Mouse (Mus musculus) lung, embryonic 14.5 days (tissue): ENCODE measurements around the gene Fyb2. TPM values are rescaled to one million over a fixed set of nuclear protein-coding genes. Genes with fewer than 3 reads are reported as not detected.
"Not testable (repeated sequence)": the region's sequence is repeated elsewhere in the genome, so short reads cannot be mapped to it uniquely, and the experiment has no call there.

Experiments used
- ATAC-seq: fragments of 200-750 bp; cut with Nextera tagmentation; 2 replicates; pipeline ENCODE4 v1.8.0; 2017; ENCODE audit warnings: mild to moderate bottlenecking, moderate TSS enrichment, moderate library complexity; ENCODE audit not compliant: insufficient read depth
- DNase-seq: peaks from one replicate; pipeline ENCODE4 v3.0.0-alpha.2; 2015
- H3K27ac ChIP-seq: fragments of 300-500 bp; sonication (generic); 2 replicates; pipeline ENCODE4 v1.5.1; 2014; ENCODE audit warnings: low read depth, mild to moderate bottlenecking, moderate library complexity
- H3K27me3 ChIP-seq: fragments of 300-500 bp; sonication (generic); 2 replicates; pipeline ENCODE4 v1.6.1; 2014; ENCODE audit warnings: low read length, control low read depth; ENCODE audit not compliant: insufficient read depth
- H3K36me3 ChIP-seq: fragments of 300-500 bp; sonication (generic); 2 replicates; pipeline ENCODE4 v1.6.1; 2014; ENCODE audit warnings: control low read depth; ENCODE audit not compliant: insufficient read depth
- H3K4me1 ChIP-seq: fragments of 300-500 bp; sonication (generic); 2 replicates; pipeline ENCODE4 v1.6.1; 2014; ENCODE audit warnings: antibody characterized with exemption, control low read depth; ENCODE audit not compliant: insufficient read depth
- H3K4me2 ChIP-seq: fragments of 300-500 bp; sonication (generic); 2 replicates; pipeline ENCODE4 v1.6.1; 2014; ENCODE audit warnings: mild to moderate bottlenecking
- H3K4me3 ChIP-seq: fragments of 300-500 bp; sonication (generic); 2 replicates; pipeline ENCODE4 v1.5.1; 2014; ENCODE audit warnings: low read depth, low read length
- H3K9ac ChIP-seq: fragments of 300-500 bp; sonication (generic); 2 replicates; pipeline ENCODE4 v1.6.1; 2014
- H3K9me3 ChIP-seq: fragments of 300-500 bp; sonication (generic); 2 replicates; pipeline ENCODE4 v1.6.1; 2016; ENCODE audit warnings: low read depth, low read length, control low read depth
- CTCF ChIP-seq: IDR thresholded peaks from 2 replicates; pipeline ENCODE4 v1.5.1; 2016; ENCODE audit warnings: antibody characterized with exemption, low read depth
- WGBS: fragments of 180-500 bp; shearing (Covaris S2); extraction: QIAGEN DNeasy Blood & Tissue Kit; methylation state at CpG from one replicate; pipeline ENCODE4 v1.1.7; 2014; 5-methylcytosine and 5-hydroxymethylcytosine counted together
- polyA plus RNA-seq: library from polyadenylated mRNA; unstranded; fragments of >200 nt; fragmentation: Nextera tagmentation; extraction: Ambion mirVana; gene quantifications from 2 replicates; pipeline ENCODE4 v1.2.1, GENCODE M21; 2014

The Fyb2 gene
- polyA plus RNA-seq, 1 experiment from 2014 or later, result not detected

DNA sequence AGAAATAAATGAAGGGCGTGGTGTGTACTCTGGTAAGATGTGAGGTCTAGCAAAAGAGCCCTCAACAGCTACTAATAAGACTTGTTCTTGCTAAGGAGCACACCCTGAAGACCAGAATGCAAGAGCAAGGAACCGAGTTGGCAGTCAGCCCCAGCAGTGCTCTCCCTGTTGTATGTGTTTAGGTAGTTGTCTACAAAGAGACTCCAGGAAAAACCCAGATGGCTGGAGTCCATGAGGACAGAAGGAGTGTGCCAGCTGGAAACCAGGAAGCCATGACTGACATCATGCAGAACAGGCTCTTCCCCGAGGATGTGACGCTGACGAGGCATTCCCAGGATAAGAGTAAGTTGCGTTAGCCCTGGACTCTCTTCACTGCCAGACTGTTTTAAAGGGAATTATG, 76.8 kb downstream of the Fyb2 start:
- 80% methylated on average over 6 of the region's 6 CpGs for WGBS

GRCm38 (mm10) chr4:104990686-104991085, 77.4 kb downstream of the Fyb2 start:
- no peaks in the 10 kb centered on the region for H3K36me3 ChIP-seq
- H3K4me2 ChIP-seq, result no peak overlapping the region
- H3K9me3 ChIP-seq, result no peaks in the 10 kb centered on the region
- no peaks in the 10 kb centered on the region for H3K27me3 ChIP-seq
- no peak for TF ChIP-seq CTCF
- WGBS, result 75% methylated on average over 3 of the region's 3 CpGs
- no peaks in the 10 kb centered on the region for H3K4me1 ChIP-seq
- no peak overlapping the region for H3K9ac ChIP-seq
- no peak overlapping the region for H3K27ac ChIP-seq
- DNase-seq, result no peak
- no peak for ATAC-seq
- no peak overlapping the region for H3K4me3 ChIP-seq

More for the DNA sequence above, 76.8 kb downstream of the Fyb2 start:
- no peak overlapping the region for H3K27ac ChIP-seq
- no peaks in the 10 kb centered on the region for H3K27me3 ChIP-seq
- H3K36me3 ChIP-seq, result no peaks in the 10 kb centered on the region
- no peak overlapping the region for H3K9ac ChIP-seq
- ATAC-seq (no peak), DNase-seq (no peak)
- TF ChIP-seq CTCF, result no peak
- no peaks in the 10 kb centered on the region for H3K4me1 ChIP-seq
- no peak overlapping the region for H3K4me2 ChIP-seq
- no peak overlapping the region for H3K4me3 ChIP-seq
- H3K9me3 ChIP-seq, result no peaks in the 10 kb centered on the region

- Histone ChIP-seq H3K27me3 (no peaks in the 10 kb centered on the region), H3K36me3 (no peaks in the 10 kb centered on the region), H3K4me1 (no peaks in the 10 kb centered on the region), H3K4me3 (no peak overlapping the region), H3K9ac (no peak overlapping the region), H3K9me3 (no peaks in the 10 kb centered on the region), H3K27ac (no peak overlapping the region), H3K4me2 (no peak overlapping the region)
- no peak for DNase-seq
- 73% methylated on average over 3 of the region's 3 CpGs for WGBS
- ATAC-seq, result no peak
- no peak for TF ChIP-seq CTCF
These were observed 79.0 kb downstream of the Fyb2 start for GRCm38 (mm10) chr4:104992271-104992670.

GRCm38 (mm10) chr4:104993140-104993874, 80.1 kb downstream of the Fyb2 start:
- no peaks in the 10 kb centered on the region for H3K9me3 ChIP-seq
- H3K4me1 ChIP-seq, result no peaks in the 10 kb centered on the region
- TF ChIP-seq CTCF, result no peak
- H3K36me3 ChIP-seq, result no peaks in the 10 kb centered on the region
- H3K27ac ChIP-seq, result no peak overlapping the region
- H3K4me3 ChIP-seq, result no peak overlapping the region
- no peaks in the 10 kb centered on the region for H3K27me3 ChIP-seq
- 79% methylated on average over 10 of the region's 10 CpGs for WGBS
- DNase-seq (no peak), ATAC-seq (no peak)
- no peak overlapping the region for H3K4me2 ChIP-seq
- H3K9ac ChIP-seq, result no peak overlapping the region

- 70% methylated on average over 5 of the region's 5 CpGs for WGBS
- Histone ChIP-seq H3K27ac (no peak overlapping the region), H3K4me2 (no peak overlapping the region), H3K4me3 (no peak overlapping the region), H3K4me1 (no peaks in the 10 kb centered on the region), H3K27me3 (no peaks in the 10 kb centered on the region), H3K9ac (no peak overlapping the region), H3K36me3 (no peaks in the 10 kb centered on the region), H3K9me3 (no peaks in the 10 kb centered on the region)
- DNase-seq (no peak), ATAC-seq (no peak)
- no peak for TF ChIP-seq CTCF
These were observed 86.4 kb downstream of the Fyb2 start for GRCm38 (mm10) chr4:104999702-105000101.

- Histone ChIP-seq H3K9ac (no peak overlapping the region), H3K4me2 (no peak overlapping the region), H3K4me1 (no peaks in the 10 kb centered on the region), H3K4me3 (no peak overlapping the region), H3K9me3 (no peaks in the 10 kb centered on the region), H3K27ac (no peak overlapping the region), H3K36me3 (no peaks in the 10 kb centered on the region), H3K27me3 (no peaks in the 10 kb centered on the region)
- WGBS, result 70% methylated on average over 1 of the region's 1 CpGs
- DNase-seq (no peak), ATAC-seq (no peak)
- TF ChIP-seq CTCF, result no peak
These were observed 88.5 kb downstream of the Fyb2 start for GRCm38 (mm10) chr4:105001736-105002135.

DNA sequence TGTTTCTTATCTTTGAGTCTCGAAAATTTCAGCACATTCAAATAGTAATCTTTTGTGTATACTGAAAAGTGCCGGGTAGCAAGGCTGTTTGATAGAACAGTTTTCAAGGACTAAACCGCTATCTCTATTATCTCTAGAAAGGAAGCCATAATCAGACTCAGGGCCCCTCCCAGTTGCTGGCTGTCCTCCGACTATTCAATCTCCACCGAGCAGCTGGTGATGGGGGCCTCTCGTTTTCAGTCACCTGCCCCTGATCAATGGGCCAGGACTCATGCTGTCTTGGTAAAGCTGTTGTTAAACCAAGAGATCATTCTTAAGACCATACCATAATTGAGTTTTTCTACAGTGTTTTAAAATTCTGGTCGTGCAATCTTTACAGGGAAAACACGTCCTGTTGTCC, 90.9 kb downstream of the Fyb2 start:
- no peak overlapping the region for H3K4me2 ChIP-seq
- H3K36me3 ChIP-seq, result no peaks in the 10 kb centered on the region
- no peaks in the 10 kb centered on the region for H3K27me3 ChIP-seq
- TF ChIP-seq CTCF, result no peak
- no peak overlapping the region for H3K27ac ChIP-seq
- H3K4me3 ChIP-seq, result no peak overlapping the region
- no peak for DNase-seq
- 54% methylated on average over 8 of the region's 8 CpGs for WGBS
- ATAC-seq, result no peak
- H3K9me3 ChIP-seq, result no peaks in the 10 kb centered on the region
- no peaks in the 10 kb centered on the region for H3K4me1 ChIP-seq
- no peak overlapping the region for H3K9ac ChIP-seq

- H3K36me3 ChIP-seq, H3K4me3 ChIP-seq, H3K4me1 ChIP-seq, DNase-seq, H3K27me3 ChIP-seq, H3K27ac ChIP-seq, H3K4me2 ChIP-seq, H3K9me3 ChIP-seq, ATAC-seq, H3K9ac ChIP-seq: not testable (repeated sequence)
- TF ChIP-seq CTCF, result peak; percentile 63
- 83% methylated on average over 10 of the region's 12 CpGs for WGBS
These were observed 91.4 kb downstream of the Fyb2 start for GRCm38 (mm10) chr4:105004649-105005048.
